Mouse (Mus musculus) ZHBTc4 (cell line): Measurements from ENCODE around the gene Tnnt2.

ENCODE experiments used
- DNase-seq: peaks from one replicate; pipeline ENCODE4 v3.0.0-alpha.2; 2011; ENCODE audit warnings: low read depth, low spot score

Gene Tnnt2

GRCm38 (mm10) chr1:135835716-135836483, at the start of gene Tnnt2:
Gene Tnnt2 (plus strand): TSS chr1:135836354.
- DNase-seq: no peak

GRCm38 (mm10) chr1:135787799-135788198, 48.4 kb upstream of the Tnnt2 start:
- DNase-seq: peak; percentile 90

- DNase-seq: peak; percentile 69
Measured at GRCm38 (mm10) chr1:135788708-135789107, 47.4 kb upstream of the Tnnt2 start.

GRCm38 (mm10) chr1:135789815-135790214, 46.3 kb upstream of the Tnnt2 start:
- peak; percentile 89 for DNase-seq

GRCm38 (mm10) chr1:135792143-135792939, 43.8 kb upstream of the Tnnt2 start:
- peak; percentile 92 for DNase-seq

GRCm38 (mm10) chr1:135793370-135794215, 42.6 kb upstream of the Tnnt2 start:
- no peak for DNase-seq

GRCm38 (mm10) chr1:135794216-135795134, 41.7 kb upstream of the Tnnt2 start:
- DNase-seq: peak; percentile 54

GRCm38 (mm10) chr1:135798492-135798891, 37.7 kb upstream of the Tnnt2 start:
- DNase-seq: no peak

GRCm38 (mm10) chr1:135799109-135799627, 37.0 kb upstream of the Tnnt2 start:
- DNase-seq: no peak

- DNase-seq: no peak
Measured at GRCm38 (mm10) chr1:135800192-135800950, 35.8 kb upstream of the Tnnt2 start.

- peak; percentile 60 for DNase-seq
Measured at GRCm38 (mm10) chr1:135807546-135807945, 28.6 kb upstream of the Tnnt2 start.

- no peak for DNase-seq
Measured at GRCm38 (mm10) chr1:135810180-135810579, 26.0 kb upstream of the Tnnt2 start.

GRCm38 (mm10) chr1:135811016-135811646, 25.0 kb upstream of the Tnnt2 start:
- peak; percentile 88 for DNase-seq

- DNase-seq: no peak
Measured at GRCm38 (mm10) chr1:135812205-135812604, 23.9 kb upstream of the Tnnt2 start.

GRCm38 (mm10) chr1:135812618-135813017, 23.5 kb upstream of the Tnnt2 start:
- DNase-seq: peak; percentile 58

- DNase-seq: no peak
Measured at GRCm38 (mm10) chr1:135813071-135813470, 23.1 kb upstream of the Tnnt2 start.

GRCm38 (mm10) chr1:135813687-135814395, 22.3 kb upstream of the Tnnt2 start:
- no peak for DNase-seq

GRCm38 (mm10) chr1:135814531-135814930, 21.6 kb upstream of the Tnnt2 start:
- no peak for DNase-seq

GRCm38 (mm10) chr1:135817595-135817994, 18.6 kb upstream of the Tnnt2 start:
- no peak for DNase-seq
